Mouse (Mus musculus) layer of hippocampus, postnatal 36 days (tissue): ENCODE results near the gene Tesk2. TPM values are rescaled to one million over a fixed set of nuclear protein-coding genes. Genes with fewer than 3 reads are reported as not detected.
A peak's percentile ranks its signal among the peaks of the same experiment; 100 is the strongest.

Source experiments
- DNase-seq, 2 experiments: peaks; one replicate each; pipeline ENCODE4 v3.0.0; 2022
- total RNA-seq, 2 experiments: library from RNA; stranded (reverse); gene quantifications; 2 replicates each; pipeline ENCODE4 v1.2.3; 2021

The Tesk2 gene
- total RNA-seq, 2 experiments from 2014 or later, result 4.1 to 5.0 TPM

DNA sequence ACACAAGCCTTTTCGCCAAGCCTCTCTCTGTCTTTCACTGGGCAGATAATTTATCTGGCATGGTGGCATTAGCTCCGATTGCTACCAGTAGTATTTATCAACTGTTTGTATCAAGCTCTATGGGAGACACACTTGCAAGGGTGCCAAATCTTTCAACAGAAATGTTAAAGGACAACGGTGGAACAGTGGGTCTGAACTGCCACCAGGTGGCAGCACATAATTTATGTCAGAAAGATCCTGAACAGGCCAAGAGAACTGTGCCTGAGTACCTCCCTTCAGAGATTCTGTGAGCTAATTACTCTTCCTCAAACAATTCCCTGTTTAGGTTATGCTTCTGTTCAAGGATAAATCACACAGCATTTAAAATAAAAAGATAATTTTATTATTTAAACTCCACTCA, 1.4 kb upstream of the Tesk2 start:
- DNase-seq, result peak; percentile 38 to 58

DNA sequence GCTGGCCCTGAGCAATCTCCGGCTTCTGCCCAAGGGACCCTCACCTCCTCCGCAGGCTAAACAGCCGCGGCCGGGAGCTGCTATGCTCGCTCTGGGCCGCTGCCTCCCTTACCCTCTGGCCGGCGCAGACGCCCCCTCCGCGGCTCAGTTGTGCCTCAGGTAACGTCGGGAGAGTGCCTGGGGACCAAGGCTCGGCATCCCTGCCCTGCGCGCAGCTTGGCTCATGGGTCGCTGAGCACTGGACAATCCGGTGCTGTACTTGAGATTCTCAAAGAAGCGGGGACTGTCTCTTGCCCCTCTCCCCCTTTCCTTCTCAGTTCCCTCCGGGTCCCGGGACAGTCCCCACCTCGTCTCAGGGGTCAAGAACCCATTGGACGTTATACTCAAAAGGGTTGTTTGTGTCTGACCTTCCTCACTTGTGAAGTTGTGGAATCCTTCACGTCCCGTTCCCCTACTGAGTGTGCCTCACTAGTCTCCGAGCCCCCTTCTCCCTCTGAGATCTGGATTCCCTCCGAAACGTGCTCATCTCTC, 415 bp downstream of the Tesk2 start:
- no peak for DNase-seq

DNA sequence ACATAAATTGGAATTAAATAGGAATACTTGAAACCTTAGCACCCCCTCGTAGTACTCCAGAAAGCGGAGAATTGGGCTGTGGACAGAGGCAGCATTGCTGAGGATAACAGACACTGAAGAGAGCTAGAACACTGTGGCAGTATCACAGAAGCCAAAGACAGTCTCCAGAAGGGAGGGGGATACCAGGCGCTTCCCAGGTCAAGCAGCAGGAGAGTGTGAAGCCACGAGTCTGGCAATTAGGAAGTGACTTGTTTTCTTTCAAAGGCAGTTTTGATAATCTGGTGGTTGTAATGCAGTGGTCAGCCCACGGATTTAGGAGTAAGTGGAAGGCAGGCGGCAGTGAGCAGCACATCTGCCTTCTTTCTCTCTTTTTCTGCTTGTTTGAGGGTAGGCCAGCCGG, 1.5 kb downstream of the Tesk2 start:
- no peak for DNase-seq

DNA sequence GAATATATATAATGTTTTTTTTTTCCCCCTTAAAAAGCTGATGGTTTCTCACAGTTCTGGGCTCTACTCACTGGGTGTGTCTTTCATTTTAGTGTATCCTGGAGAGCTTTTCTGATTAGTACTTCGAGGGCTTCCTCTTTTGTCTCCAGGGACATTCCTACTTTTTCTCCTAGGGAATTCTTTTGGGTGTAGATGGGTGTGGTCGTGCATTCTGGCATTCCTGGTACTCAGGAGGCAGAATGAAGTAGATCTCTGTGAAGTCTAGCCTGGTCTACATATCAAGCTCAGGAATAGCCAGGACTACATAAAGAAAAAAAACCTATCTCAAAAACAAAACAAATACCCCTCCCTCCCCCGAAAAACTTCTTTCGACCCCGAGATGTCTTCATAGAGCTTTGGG, 4.7 kb downstream of the Tesk2 start:
- no peak for DNase-seq

DNA sequence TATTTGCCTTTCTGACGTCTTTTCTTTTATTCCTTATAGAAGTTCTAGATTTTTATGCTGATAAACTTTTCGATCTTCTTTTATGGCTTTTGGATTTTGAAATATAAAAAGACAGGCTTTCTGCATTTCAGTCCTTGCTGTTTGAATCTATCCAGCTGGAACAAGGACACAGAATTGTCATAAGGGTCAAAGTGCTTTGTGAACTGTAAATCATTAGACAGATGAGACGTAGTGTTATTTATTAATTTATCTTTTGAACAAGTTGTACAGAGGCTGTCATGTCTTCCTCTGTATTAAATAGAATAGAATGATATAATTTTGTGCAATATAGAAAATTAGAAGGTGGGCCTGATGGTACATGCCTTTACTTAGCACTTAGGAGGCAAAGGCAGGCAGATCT, 6.7 kb downstream of the Tesk2 start:
- DNase-seq, result no peak

DNA sequence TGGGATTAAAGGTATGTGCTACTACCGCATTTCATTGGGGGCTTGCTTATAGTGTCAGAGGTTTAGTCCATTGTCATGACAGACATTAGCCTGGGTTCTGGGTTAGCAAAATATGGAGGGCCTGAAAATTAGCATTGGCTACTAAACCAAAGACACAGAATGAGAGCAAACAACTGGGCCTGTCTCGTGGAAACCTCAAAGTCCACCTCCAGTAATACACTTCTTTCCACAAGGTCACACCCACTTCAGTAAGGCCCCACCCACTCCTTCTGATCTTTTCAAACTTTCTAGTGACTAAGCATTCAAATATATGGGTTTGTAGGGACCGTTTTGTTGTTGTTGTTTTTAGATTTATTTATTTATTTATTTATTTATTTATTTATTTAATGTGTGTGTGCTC, 8.8 kb downstream of the Tesk2 start:
- no peak for DNase-seq

DNA sequence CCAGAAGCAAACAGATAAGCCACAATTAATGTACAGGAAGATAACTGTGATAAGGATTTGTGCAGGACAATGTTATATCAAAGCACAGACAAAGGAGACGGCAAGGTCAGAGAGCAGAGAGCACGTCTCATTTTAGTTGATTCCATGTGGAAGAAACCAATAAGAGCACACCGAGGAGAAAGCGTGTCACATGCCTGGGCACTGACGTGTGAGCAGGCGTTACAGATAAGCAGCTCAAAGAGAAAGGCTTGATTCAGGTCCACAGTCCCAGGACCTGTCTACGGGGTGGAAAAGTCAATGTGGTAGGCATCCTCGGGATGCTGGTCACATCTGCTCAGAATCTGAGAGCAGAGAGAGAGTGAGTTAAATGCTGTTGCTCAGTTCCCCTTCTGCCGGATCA, 10.3 kb downstream of the Tesk2 start:
- DNase-seq, result no peak

DNA sequence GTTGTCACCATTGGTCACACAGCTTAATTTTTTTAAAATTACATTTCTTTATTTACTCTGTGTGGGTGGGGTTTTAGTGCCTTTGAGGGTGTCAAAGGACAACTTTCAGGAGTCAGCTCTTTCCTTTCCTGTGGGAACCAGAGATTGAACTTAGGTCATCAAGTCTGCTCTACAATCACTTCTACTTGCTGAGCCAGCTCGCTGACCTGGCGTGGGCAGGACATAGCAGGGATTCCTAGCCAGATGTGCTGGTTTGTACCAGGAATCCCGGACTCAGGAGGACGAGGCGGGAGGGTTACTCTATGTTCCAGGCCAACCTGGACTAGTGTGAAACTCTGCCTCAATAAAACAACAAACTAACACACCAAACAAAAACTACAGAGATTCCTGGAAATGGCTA, 11.6 kb downstream of the Tesk2 start:
- no peak for DNase-seq

DNA sequence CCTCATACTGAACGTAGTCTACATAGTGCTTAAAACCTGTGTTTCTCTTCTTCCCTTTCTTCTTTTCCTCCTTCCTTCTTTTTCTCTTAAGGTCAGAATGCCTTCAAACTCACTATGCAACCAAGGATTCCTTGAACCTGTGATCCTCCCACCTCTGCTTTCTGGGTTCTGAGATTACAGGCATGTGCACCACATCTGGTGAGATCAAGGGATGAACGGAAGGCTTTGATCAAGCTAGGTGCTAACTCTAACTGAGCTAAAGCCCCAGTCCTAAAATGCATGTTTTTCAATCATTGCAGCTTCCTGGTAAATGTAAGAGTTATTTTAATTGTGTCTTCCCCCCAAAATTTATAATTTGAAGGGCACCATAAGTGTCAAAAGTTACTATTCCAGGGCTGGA, 14.2 kb downstream of the Tesk2 start:
- DNase-seq, result no peak

DNA sequence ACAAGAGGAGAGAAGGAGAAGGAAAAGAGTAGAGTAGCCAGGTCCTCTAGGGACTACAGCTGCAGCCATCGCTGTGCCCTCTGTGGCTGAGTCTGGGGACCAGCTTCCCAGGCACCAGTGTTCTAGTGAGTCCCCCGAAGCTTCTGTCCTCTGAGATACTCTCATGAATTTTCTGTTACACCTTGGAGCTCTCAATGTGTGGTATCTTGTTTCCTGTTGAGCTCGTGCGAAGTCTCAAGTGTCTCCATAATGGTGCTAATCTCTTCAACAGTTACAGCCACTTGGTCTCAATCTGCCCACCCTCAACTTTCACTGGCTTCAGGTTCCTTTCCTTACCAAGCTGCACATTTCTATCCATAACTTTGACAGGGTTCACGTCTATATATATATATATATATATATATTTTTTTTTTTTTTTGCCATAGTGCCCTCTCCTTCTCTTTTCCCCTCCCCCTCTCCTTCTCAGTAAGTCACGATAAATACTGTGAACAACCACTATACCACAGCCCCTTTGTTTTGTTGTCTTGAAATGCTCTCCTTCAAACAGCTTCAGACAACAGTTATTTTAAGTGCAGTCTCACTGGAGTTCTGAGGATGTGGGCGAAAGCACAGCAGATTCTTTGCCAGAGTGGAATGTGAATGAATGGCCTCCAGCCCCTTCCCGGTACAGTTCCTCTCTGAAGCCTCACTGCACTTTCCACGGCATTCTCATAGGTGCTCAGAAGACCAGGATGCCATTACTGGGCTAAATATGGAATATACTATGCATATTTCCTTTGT, 18.4 kb downstream of the Tesk2 start:
- no peak for DNase-seq

DNA sequence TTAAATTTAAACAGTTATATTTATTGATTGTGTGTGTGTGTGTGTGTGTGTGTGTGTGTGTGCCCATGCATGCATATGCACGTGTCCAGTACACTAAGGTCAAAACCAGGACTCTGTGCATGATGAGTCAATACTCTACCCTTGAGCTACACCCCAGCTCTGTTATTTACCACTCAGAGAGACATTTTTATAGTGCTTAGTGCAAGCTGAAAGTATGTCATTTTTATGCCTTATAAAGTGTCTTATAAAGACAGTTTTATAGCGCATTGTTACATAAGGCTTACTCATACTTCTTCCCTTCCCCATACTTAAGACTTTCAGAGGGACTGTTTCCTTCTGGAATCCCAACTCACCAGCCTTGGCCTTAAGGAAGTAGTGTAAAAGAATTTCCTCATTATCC, 29.0 kb downstream of the Tesk2 start:
- no peak for DNase-seq

DNA sequence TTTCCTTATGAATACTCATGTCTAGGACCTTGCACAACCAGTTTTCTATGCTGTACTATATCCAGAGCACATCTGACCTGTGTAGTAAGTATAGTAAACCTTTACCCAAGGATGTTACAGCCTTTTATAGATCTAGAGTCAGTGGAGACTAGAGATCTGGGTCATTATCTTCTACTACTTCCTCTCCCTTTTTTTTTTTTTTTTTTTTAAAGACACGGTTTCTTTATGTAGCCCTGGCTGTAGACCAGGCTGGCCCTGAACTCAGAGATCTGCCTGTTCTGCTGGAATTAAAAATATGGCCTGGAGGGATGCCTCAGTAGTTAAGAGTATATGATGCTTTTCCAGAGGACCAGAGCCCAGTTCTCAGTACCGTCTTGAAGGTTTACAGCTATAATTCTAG, 41.2 kb downstream of the Tesk2 start:
- DNase-seq, result no peak

DNA sequence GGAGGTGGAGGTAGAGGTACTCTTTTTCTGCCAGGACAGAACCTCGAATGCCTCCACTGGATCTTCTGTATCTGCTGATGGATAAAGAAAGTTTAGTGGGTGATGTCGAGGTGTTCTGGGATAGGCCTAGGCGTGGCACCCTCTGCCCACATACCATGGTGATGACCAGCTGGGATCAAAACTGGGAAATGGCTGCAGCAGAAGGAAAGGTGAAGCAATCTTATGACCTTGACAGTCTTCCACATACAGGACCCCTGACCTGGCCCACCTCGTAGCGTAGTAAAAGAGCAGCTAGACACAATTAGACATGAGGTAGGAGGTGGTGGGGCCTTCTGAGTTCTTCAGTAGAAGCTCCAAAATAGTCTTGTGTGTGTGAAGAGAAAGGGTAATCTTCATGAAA, 43.3 kb downstream of the Tesk2 start:
- no peak for DNase-seq

DNA sequence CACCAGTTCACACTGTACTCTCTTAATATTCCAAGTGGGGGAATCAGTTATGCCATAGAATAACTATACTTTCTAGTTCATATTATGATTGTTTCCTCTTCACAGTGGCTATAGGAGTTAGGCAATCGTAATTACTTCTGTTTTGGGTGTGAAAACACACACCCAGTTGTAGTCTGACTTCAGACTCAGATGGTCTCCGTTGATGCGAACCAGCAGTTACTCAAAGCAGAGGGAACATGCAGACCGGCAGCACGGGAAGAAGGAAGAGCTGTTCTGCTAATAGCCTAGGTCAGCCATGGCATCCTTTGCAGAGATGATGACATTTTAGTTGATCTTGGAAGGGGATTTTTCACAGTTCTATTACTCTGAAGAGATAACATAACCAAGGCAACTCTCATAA, 47.8 kb downstream of the Tesk2 start:
- no peak for DNase-seq

DNA sequence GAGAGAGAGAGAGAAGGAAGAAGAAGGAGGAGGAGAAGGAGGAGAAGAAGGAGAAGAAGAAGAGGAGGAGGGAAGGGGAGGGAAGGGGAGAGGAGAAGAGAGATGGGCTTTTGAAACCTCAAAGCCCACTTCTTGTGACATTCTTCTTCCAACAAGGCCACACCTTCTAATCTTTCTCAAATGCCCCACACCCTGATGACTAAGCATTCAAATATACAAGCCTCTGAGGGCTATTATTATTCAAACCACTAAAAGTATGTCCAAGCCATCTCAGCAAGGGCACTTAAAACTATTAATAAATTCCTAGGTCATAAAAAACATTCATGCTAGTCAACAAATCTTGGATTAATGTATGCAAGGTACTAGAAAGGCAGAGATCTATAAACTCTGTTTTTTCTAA, 48.3 kb downstream of the Tesk2 start:
- DNase-seq, result no peak

DNA sequence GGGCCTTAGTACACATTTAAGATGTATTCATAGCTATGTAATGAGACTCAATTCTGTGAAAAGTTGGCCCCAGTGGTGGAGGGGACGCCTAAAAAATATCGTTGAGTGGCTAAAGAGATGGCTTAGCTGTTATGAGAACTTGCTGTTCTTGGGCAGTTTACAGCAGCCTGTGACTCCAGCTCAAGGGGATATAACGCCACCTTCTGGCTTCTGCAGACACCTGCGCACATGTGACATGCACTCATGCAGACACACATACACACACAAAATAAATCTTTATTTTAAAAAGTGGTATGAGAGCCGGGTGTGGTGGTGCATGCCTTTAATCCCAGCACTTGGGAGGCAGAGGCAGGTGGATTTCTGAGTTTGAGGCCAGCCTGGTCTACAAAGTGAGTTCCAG, 55.6 kb downstream of the Tesk2 start:
- no peak for DNase-seq

DNA sequence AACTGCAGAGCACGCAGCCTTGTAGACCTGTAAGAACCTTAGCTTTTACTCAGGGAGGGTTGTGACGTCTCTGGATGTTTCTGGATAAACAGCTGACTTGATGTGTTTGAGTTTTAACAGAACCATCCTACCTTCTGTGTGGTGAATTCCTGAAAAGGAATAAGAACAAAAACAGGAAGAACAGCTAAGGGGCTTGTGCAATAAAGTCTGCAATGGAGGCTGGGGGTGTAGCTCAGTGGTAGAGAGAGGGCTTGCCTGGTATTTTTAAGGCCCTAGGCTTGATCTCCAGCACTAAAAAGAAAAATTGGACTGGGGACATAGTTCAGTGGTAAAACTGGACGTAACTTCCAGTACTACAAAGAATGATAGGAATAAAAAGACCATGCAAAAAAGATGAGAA, 56.3 kb downstream of the Tesk2 start:
- no peak for DNase-seq

DNA sequence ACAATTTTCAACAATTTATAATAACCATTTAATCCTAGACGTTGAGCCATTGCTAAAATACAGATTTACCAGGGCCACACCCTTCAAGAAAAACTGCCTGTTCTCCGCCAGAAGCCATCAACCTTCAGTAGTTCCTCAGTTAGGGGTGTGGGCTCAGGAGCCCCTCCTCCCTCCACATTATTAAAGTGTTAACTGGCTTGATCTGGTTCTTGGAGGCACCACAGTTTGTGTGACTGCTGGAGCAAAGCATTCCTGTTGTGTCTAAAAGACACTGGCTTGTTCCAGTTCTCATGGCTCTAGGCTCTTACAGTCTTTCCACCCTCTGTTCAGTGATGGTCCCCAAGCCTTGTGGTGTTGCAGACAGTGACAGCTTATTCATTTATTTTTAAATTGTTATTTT, 59.8 kb downstream of the Tesk2 start:
- no peak for DNase-seq

DNA sequence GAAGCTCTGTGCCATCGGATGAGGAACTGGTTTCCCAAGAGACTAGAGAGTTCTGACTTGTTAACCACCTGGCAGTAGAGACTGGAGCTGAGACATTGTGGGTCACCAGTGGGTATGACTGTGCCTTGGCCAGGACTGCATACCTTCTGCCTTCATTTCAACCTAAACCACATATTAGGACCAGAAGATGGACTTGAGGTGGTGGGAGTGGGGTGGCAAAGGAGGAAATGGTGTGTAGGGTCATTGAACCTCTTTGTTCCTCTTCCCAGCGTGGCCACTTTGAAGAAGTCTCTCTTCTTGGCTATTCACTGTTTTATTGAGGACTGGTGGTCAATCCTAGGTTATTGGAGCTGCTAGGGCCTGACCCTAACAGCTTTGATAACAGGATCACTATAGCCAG, 60.6 kb downstream of the Tesk2 start:
- DNase-seq, result no peak

DNA sequence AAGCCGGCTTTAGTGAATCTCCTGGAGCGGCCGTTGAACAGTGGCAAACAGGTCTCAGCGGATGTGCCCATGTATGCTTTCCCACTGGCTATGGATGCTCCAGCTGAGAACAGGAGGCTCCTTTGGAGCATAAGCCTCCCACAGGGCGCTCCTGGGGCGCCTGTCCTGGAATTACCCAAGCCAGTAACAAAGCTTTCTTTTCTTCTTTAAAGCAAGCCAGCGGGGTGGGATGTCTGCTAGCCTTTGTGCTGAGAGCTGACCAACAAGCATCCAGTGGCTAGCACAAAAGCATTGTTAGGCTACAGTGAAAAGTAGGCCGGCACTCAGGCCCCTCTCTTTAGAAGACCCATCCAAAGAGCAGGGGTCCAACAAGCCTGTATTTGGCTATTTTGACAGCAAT, 61.4 kb downstream of the Tesk2 start:
- DNase-seq, result no peak

DNA sequence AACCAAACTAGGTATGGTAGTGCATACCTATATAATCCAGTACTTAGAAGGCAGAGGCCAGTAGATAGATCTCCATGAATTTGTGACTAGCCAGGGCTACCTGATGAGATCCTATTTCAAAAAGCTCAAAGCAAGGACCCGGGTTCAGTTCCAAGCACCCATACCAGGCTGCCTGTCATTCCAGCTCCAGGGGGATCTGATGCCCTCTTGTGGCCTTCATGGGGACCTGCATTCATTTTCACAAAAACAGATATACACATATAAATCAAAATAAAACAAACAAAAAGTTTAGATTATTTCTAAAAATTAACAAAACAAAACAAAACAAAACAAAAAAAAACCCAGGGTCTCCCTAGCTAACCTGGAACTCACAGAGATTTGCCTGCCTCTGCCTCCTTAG, 65.8 kb downstream of the Tesk2 start:
- DNase-seq, result no peak

DNA sequence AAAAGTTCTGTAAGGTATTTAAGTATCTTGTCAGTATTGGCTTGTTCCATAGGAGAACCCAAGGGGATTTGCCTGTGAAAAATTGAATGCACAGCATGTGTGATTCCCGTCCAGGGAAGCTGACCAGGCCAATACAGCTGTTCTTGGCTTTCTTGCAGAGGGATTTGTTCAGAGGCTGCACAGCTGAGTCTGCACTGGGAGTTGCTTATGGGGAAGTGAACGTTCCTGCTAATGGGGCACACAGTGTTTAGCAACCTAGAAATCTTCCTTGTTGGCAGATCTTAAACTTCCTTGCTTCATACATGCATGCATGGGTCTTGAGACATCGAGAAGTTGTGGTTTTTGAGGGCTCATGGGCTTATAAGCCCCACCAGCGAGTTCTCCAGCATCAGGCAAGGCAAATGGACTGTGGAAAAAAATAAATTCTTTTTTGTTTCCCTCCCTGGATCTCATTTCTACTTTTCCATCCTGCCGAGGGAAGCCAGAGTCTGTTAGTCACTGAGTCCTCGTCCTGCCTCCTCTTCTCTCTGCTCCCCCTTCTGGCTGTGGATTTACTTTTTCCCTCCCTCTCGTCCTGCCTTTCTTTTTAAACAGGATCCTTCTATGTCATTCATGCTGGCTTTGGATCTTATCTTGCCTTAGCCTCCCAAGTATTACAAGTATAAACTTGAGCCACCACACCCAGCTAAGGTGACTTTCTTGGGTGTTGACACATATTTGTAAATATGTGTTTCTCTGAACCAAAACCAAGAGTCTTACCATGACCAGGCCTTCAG, 67.4 kb downstream of the Tesk2 start:
- no peak for DNase-seq

DNA sequence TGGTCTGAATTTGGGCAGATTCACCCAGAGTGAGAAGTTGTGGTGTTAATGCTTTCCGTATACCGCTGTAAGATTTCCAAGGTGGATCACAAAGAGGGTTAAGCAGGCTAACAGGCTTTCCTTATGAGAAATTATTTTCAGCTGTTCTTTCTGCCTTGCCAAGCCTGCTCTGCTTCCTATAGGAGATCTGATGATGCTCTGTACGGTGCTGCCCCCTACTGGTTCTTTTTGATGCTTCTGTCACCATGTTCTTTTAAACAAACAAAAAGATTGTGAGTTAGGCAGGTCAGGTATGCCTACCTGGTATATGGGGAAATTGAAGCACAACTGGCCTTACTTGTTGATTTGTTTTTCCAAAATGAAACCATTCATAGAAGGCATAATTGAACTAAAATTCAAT, 68.2 kb downstream of the Tesk2 start:
- DNase-seq, result peak; percentile 46 to 71

DNA sequence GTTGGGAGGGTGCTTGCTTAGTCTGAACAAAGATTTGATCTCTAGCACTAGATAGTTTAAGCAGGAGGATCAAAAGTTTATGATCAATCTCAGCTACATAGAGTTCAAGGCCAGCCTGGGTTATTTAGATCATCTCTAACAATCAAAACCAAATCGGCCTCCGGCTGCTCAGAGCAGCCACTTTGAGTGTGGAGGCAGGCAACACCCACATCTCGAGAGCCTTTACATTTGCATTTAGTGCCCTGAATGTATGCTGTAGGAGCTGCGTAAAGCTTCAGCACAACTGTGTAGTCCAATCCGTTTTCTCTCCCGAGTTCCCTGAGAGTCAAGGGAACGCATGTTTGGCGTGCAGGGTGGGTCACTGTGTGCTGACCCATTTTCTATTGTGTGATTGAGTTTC, 71.7 kb downstream of the Tesk2 start:
- no peak for DNase-seq
